In genomic region chr5:74017488-74017887, GRCm38 (mm10) we compare ENCODE assay signal across 14 mouse cellular contexts.
"Had no signal": no experiment of that assay in that cellular context is flagged by ENCODE, and none has a peak within 500 bp of the region (broad histone marks: within the 10 kb centered on the region; RNA-seq: fewer than 3 reads in every experiment).

No protein-coding gene starts in this region.

- H3K4me2 ChIP-seq: hindbrain, embryonic 15.5 days; limb, embryonic 15.5 days; liver, embryonic 12.5 days; lung, embryonic 14.5 days; midbrain, embryonic 11.5 days; stomach, embryonic 15.5 days had no signal

- H3K9ac ChIP-seq: hindbrain, embryonic 15.5 days; limb, embryonic 15.5 days; liver, embryonic 12.5 days; lung, embryonic 14.5 days; stomach, embryonic 15.5 days had no signal

- DNase-seq: layer of hippocampus, postnatal 36 days; lung, embryonic 14.5 days; lung, postnatal 14 days; right cerebral cortex, postnatal 14 days; thymus, adult 2 months; thymus, postnatal 36 days had no signal

- H3K9me3 ChIP-seq: hindbrain, embryonic 15.5 days; limb, embryonic 15.5 days; liver, embryonic 12.5 days; stomach, embryonic 15.5 days had no signal

- H3K27ac ChIP-seq: hindbrain, embryonic 15.5 days; limb, embryonic 15.5 days; liver, embryonic 12.5 days; macrophage; stomach, embryonic 15.5 days had no signal

- H3K4me3 ChIP-seq: hindbrain, embryonic 15.5 days; limb, embryonic 15.5 days; liver, embryonic 12.5 days; megakaryocyte, embryonic 14.5 days; stomach, embryonic 15.5 days had no signal

- H3K4me1 ChIP-seq: liver, embryonic 12.5 days; stomach, embryonic 15.5 days had no signal

- H3K27me3 ChIP-seq: hindbrain, embryonic 15.5 days; limb, embryonic 15.5 days; liver, embryonic 12.5 days; megakaryocyte, embryonic 14.5 days; stomach, embryonic 15.5 days had no signal

- ATAC-seq: liver, embryonic 12.5 days; midbrain, embryonic 16.5 days had no signal
